Mouse (Mus musculus): ENCODE results near the gene Slc5a3. TPM values are rescaled to one million over a fixed set of nuclear protein-coding genes. Genes with fewer than 3 reads are reported as not detected.

Gene Slc5a3
- total and polyA plus RNA-seq, 3 experiments: 1.7 to 4.1 (median 2.2) TPM

DNA sequence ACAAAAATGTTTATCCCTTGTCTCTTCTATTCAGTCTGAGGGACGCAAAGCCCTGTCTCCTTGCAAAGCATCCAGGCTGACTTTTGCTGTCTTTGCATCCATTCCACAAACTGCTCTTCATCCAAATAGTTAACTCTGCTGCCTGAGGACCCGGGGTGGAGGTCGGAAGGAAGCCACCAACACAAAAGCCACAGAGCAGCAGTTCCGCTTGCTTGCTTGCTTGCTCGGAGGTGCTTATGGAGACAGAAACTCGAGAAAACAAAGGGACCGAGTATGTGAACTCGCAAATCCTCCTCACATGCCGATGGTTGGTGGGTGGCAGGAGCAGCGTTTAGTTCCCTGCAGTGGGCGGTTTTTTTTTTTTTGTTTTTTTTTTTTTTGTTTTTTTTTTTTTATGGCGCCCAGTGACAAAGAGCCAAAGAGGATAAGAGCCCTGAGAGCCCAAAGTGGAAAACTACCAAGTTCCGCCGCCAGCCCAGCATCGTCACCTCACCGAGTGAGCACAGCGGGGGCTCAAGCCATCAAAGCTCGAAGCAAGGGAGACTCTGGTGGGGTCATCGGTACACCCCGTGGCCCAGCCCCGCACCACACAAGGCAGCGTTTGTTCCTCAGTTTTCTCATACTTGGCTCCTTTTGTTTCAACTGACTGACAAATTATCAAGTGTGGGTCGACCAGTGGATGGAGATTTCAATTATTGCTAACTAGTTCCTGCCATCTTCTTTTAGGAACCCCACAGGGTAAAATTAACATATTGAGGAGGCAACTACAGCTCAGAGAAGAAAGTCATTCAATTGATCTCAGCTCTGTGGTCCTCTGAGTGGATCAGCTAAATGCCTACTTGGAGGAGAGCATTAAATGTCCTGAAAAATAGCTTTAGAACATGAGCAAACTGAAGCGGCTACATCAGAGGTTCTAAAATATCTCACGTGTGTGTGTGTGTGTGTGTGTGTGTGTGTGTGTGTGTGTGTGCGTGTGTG is 38.7 kb upstream of the Slc5a3 start:
- Histone ChIP-seq H3K27me3 (replicated peaks) (no peaks in the 10 kb centered on the region), H3K27ac (ENCODE audit: insufficient read depth, low read depth) (no peak overlapping the region), H3K9me3 (replicated peaks; ENCODE audit: low read length) (peaks cover 2% of the 10 kb centered on the region), H3K36me3 (replicated peaks in 1 of 2; ENCODE audit: control insufficient read depth in 1 of 2, insufficient read depth in 1 of 2, low read length in 1 of 2) (no peaks in the 10 kb centered on the region), H3K4me3 (replicated peaks in 1 of 3; ENCODE audit: low read depth in 2 of 3, low read length in 2 of 3, poor library complexity in 1 of 3) (peak overlapping the region in 1 of 3 experiments; percentile 33), H3K79me2 (replicated peaks; ENCODE audit: control insufficient read depth, extremely low read depth, insufficient read depth, poor library complexity, severe bottlenecking) (no peaks in the 10 kb centered on the region), H3K9ac (ENCODE audit: insufficient read depth, low read depth) (no peak overlapping the region), H3K4me1 (ENCODE audit: control insufficient read depth in 1 of 2, insufficient read depth in 2 of 2) (peaks cover 14 to 27% of the 10 kb centered on the region in 2 experiments), H3K4me2 (ENCODE audit: insufficient read depth, low read depth, poor library complexity, severe bottlenecking) (peak overlapping the region; percentile 60)
- no peak for DNase-seq (ENCODE audit: extremely low read depth)
- dilution Hi-C loops (cut with MboI; ENCODE audit: extremely low pct_ligation_motif_present, extremely low pct_unique_long_range_greater_than_20kb, low sequenced_read_pairs): no loop called here
- in situ Hi-C loops (cut with MboI; ENCODE audit: low pct_ligation_motif_present, low pct_unique_long_range_greater_than_20kb, low sequenced_read_pairs): no loop called here
- TF ChIP-seq TCF12 (IDR thresholded peaks at IDR 0.05; ENCODE audit: low read depth, low read length) (0 out of 2 replicates have a peak, but pooled peaks have one; percentile 16), ZNF384 (IDR thresholded peaks at IDR 0.05; ENCODE audit: low read depth, low read length) (peak; percentile 86), RAD21 (IDR thresholded peaks at IDR 0.05; ENCODE audit: low read depth, low read length) (no peak)

GRCm38 (mm10) chr16:92021656-92022400 is 36.3 kb upstream of the Slc5a3 start:
- TF ChIP-seq IRF4 (IDR thresholded peaks at IDR 0.05; ENCODE audit: low read depth, low read length): no peak
- no peak for TF ChIP-seq JUND (conservative IDR thresholded peaks at IDR 0.05; ENCODE audit: low read depth, low read length)
- TF ChIP-seq CTCF (conservative IDR thresholded peaks at IDR 0.05 in 1 of 2, IDR thresholded peaks at IDR 0.05 in 1 of 2; ENCODE audit: low read depth in 2 of 2, low read length in 2 of 2): no peak
- no peak for TF ChIP-seq ETS1 (conservative IDR thresholded peaks at IDR 0.05; ENCODE audit: low read depth, low read length)
- TF ChIP-seq MAZ (IDR thresholded peaks at IDR 0.05; ENCODE audit: low read depth, low read length): no peak
- TF ChIP-seq CHD1 (IDR thresholded peaks at IDR 0.05; ENCODE audit: low read depth, low read length): 0 out of 2 replicates have a peak, but pooled peaks have one; percentile 54
- no peak for TF ChIP-seq ZMIZ1 (IDR thresholded peaks at IDR 0.05; ENCODE audit: low read depth, low read length)
- TF ChIP-seq TCF12 (IDR thresholded peaks at IDR 0.05; ENCODE audit: low read depth, low read length): peak; percentile 7; the same call in 1 of the 2 replicates
- Histone ChIP-seq H3K4me1 (ENCODE audit: control insufficient read depth in 1 of 2, insufficient read depth in 2 of 2) (peaks cover 14 to 31% of the 10 kb centered on the region in 2 experiments), H3K79me2 (replicated peaks; ENCODE audit: control insufficient read depth, extremely low read depth, insufficient read depth, poor library complexity, severe bottlenecking) (no peaks in the 10 kb centered on the region), H3K27me3 (replicated peaks) (no peaks in the 10 kb centered on the region), H3K4me3 (replicated peaks in 1 of 3; ENCODE audit: low read depth in 2 of 3, low read length in 2 of 3, poor library complexity in 1 of 3) (no peak overlapping the region), H3K9ac (ENCODE audit: insufficient read depth, low read depth) (no peak overlapping the region), H3K4me2 (ENCODE audit: insufficient read depth, low read depth, poor library complexity, severe bottlenecking) (no peak overlapping the region), H3K27ac (ENCODE audit: insufficient read depth, low read depth) (no peak overlapping the region), H3K9me3 (replicated peaks; ENCODE audit: low read length) (peaks cover 2% of the 10 kb centered on the region), H3K36me3 (replicated peaks in 1 of 2; ENCODE audit: control insufficient read depth in 1 of 2, insufficient read depth in 1 of 2, low read length in 1 of 2) (no peaks in the 10 kb centered on the region)
- in situ Hi-C loops (cut with MboI; ENCODE audit: low pct_ligation_motif_present, low pct_unique_long_range_greater_than_20kb, low sequenced_read_pairs): no loop called here
- DNase-seq (ENCODE audit: extremely low read depth): peak; percentile 52
- dilution Hi-C loops (cut with MboI; ENCODE audit: extremely low pct_ligation_motif_present, extremely low pct_unique_long_range_greater_than_20kb, low sequenced_read_pairs): no loop called here

Measured in CH12.LX (cell line).